Mouse (Mus musculus): Measurements from ENCODE around the gene Ptk7. TPM values are rescaled to one million over a fixed set of nuclear protein-coding genes. Genes with fewer than 3 reads are reported as not detected.

The Ptk7 gene
- polyA plus RNA-seq, 1 experiment = 3.9 TPM

GRCm38 (mm10) chr17:46648436-46648835 lies 19.1 kb upstream of the Ptk7 start:
- TF ChIP-seq CTCF (IDR thresholded peaks at IDR 0.05; ENCODE audit: control insufficient read depth, insufficient read depth, low read length) (no peak), POLR2A (IDR thresholded peaks at IDR 0.05; ENCODE audit: borderline replicate concordance, control insufficient read depth, low read depth, low read length) (no peak)
- H3K4me3 ChIP-seq (replicated peaks; ENCODE audit: control insufficient read depth, low read depth, low read length) = no peak overlapping the region
- peaks cover 3% of the 10 kb centered on the region; the same call in 1 of the 2 replicates for H3K4me1 ChIP-seq (ENCODE audit: control insufficient read depth, insufficient read depth, low read length)
- no peak overlapping the region for H3K27ac ChIP-seq (ENCODE audit: control insufficient read depth, insufficient read depth, low read depth, low read length, poor library complexity)
- 93% methylated on average over 9 of the region's 9 CpGs for WGBS

- H3K4me3 ChIP-seq (replicated peaks; ENCODE audit: control insufficient read depth, low read depth, low read length) = no peak overlapping the region
- 83% methylated on average over 7 of the region's 7 CpGs for WGBS
- no peak overlapping the region for H3K27ac ChIP-seq (ENCODE audit: control insufficient read depth, insufficient read depth, low read depth, low read length, poor library complexity)
- TF ChIP-seq POLR2A (IDR thresholded peaks at IDR 0.05; ENCODE audit: borderline replicate concordance, control insufficient read depth, low read depth, low read length) (no peak), CTCF (IDR thresholded peaks at IDR 0.05; ENCODE audit: control insufficient read depth, insufficient read depth, low read length) (no peak)
- H3K4me1 ChIP-seq (ENCODE audit: control insufficient read depth, insufficient read depth, low read length) = peaks cover 3% of the 10 kb centered on the region; the same call in 1 of the 2 replicates
Observed at GRCm38 (mm10) chr17:46647279-46647678, 18.0 kb upstream of the Ptk7 start.

- no peak for TF ChIP-seq CTCF (IDR thresholded peaks at IDR 0.05; ENCODE audit: control insufficient read depth, insufficient read depth, low read length)
- TF ChIP-seq POLR2A (IDR thresholded peaks at IDR 0.05; ENCODE audit: borderline replicate concordance, control insufficient read depth, low read depth, low read length) = no peak
- H3K4me3 ChIP-seq (replicated peaks; ENCODE audit: control insufficient read depth, low read depth, low read length) = peak overlapping the region; percentile 99
- peaks cover 3% of the 10 kb centered on the region; the same call in 1 of the 2 replicates for H3K4me1 ChIP-seq (ENCODE audit: control insufficient read depth, insufficient read depth, low read length)
- H3K27ac ChIP-seq (ENCODE audit: control insufficient read depth, insufficient read depth, low read depth, low read length, poor library complexity) = peak overlapping the region; percentile 85
- under 1% methylated on average over 19 of the region's 19 CpGs for WGBS
Observed at GRCm38 (mm10) chr17:46646322-46646662, 17.0 kb upstream of the Ptk7 start.

GRCm38 (mm10) chr17:46645561-46646321 lies 16.4 kb upstream of the Ptk7 start, which contains the start of the genes Klc4 and Mrpl2:
TSS of gene Klc4 (minus strand) at chr17:46646022.
TSS of gene Mrpl2 (plus strand) at chr17:46646229.
- WGBS = under 1% methylated on average over 53 of the region's 53 CpGs
- Histone ChIP-seq H3K27ac (ENCODE audit: control insufficient read depth, insufficient read depth, low read depth, low read length, poor library complexity) (peak within 1 kb of the TSS; percentile 85), H3K4me3 (replicated peaks; ENCODE audit: control insufficient read depth, low read depth, low read length) (peak within 1 kb of the TSS; percentile 99), H3K4me1 (ENCODE audit: control insufficient read depth, insufficient read depth, low read length) (peaks cover 2% of the 10 kb centered on the region; the same call in 1 of the 2 replicates)
- no peak for TF ChIP-seq CTCF (IDR thresholded peaks at IDR 0.05; ENCODE audit: control insufficient read depth, insufficient read depth, low read length)
- TF ChIP-seq POLR2A (IDR thresholded peaks at IDR 0.05; ENCODE audit: borderline replicate concordance, control insufficient read depth, low read depth, low read length) = peak; percentile 87; the same call in 1 of the 2 replicates

- WGBS = 10% methylated on average over 11 of the region's 11 CpGs
- no peak for TF ChIP-seq POLR2A (IDR thresholded peaks at IDR 0.05; ENCODE audit: borderline replicate concordance, control insufficient read depth, low read depth, low read length)
- no peak for TF ChIP-seq CTCF (IDR thresholded peaks at IDR 0.05; ENCODE audit: control insufficient read depth, insufficient read depth, low read length)
- Histone ChIP-seq H3K4me3 (replicated peaks; ENCODE audit: control insufficient read depth, low read depth, low read length) (peak overlapping the region; percentile 99), H3K4me1 (ENCODE audit: control insufficient read depth, insufficient read depth, low read length) (no peaks in the 10 kb centered on the region; the same call in 1 of the 2 replicates), H3K27ac (ENCODE audit: control insufficient read depth, insufficient read depth, low read depth, low read length, poor library complexity) (peak overlapping the region; percentile 85)
Observed at GRCm38 (mm10) chr17:46644916-46645475, 15.7 kb upstream of the Ptk7 start.

GRCm38 (mm10) chr17:46644152-46644805 lies 15.0 kb upstream of the Ptk7 start:
- TF ChIP-seq CTCF (IDR thresholded peaks at IDR 0.05; ENCODE audit: control insufficient read depth, insufficient read depth, low read length) (no peak), POLR2A (IDR thresholded peaks at IDR 0.05; ENCODE audit: borderline replicate concordance, control insufficient read depth, low read depth, low read length) (no peak)
- no peak overlapping the region for H3K4me3 ChIP-seq (replicated peaks; ENCODE audit: control insufficient read depth, low read depth, low read length)
- 87% methylated on average over 12 of the region's 12 CpGs for WGBS
- no peaks in the 10 kb centered on the region for H3K4me1 ChIP-seq (ENCODE audit: control insufficient read depth, insufficient read depth, low read length)
- H3K27ac ChIP-seq (ENCODE audit: control insufficient read depth, insufficient read depth, low read depth, low read length, poor library complexity) = no peak overlapping the region

GRCm38 (mm10) chr17:46642060-46642459 lies 12.8 kb upstream of the Ptk7 start:
- Histone ChIP-seq H3K4me3 (replicated peaks; ENCODE audit: control insufficient read depth, low read depth, low read length) (no peak overlapping the region), H3K27ac (ENCODE audit: control insufficient read depth, insufficient read depth, low read depth, low read length, poor library complexity) (no peak overlapping the region), H3K4me1 (ENCODE audit: control insufficient read depth, insufficient read depth, low read length) (no peaks in the 10 kb centered on the region; the same call in 1 of the 2 replicates)
- 87% methylated on average over 17 of the region's 17 CpGs for WGBS
- TF ChIP-seq CTCF (IDR thresholded peaks at IDR 0.05; ENCODE audit: control insufficient read depth, insufficient read depth, low read length) (no peak), POLR2A (IDR thresholded peaks at IDR 0.05; ENCODE audit: borderline replicate concordance, control insufficient read depth, low read depth, low read length) (no peak)

GRCm38 (mm10) chr17:46639929-46640328 lies 10.6 kb upstream of the Ptk7 start:
- Histone ChIP-seq H3K27ac (ENCODE audit: control insufficient read depth, insufficient read depth, low read depth, low read length, poor library complexity) (no peak overlapping the region), H3K4me3 (replicated peaks; ENCODE audit: control insufficient read depth, low read depth, low read length) (no peak overlapping the region), H3K4me1 (ENCODE audit: control insufficient read depth, insufficient read depth, low read length) (no peaks in the 10 kb centered on the region; the same call in 1 of the 2 replicates)
- 44% methylated on average over 9 of the region's 9 CpGs for WGBS
- no peak for TF ChIP-seq POLR2A (IDR thresholded peaks at IDR 0.05; ENCODE audit: borderline replicate concordance, control insufficient read depth, low read depth, low read length)
- no peak for TF ChIP-seq CTCF (IDR thresholded peaks at IDR 0.05; ENCODE audit: control insufficient read depth, insufficient read depth, low read length)
